Mouse (Mus musculus) central nervous system, embryonic 14 days (tissue): ENCODE measurements around the gene Olfr143. TPM values are rescaled to one million over a fixed set of nuclear protein-coding genes. Genes with fewer than 3 reads are reported as not detected.

Experiments used
- polyA plus RNA-seq: library from polyadenylated mRNA; depleted of rRNA; stranded (reverse); fragments of >200 nt; gene quantifications from 2 replicates; pipeline ENCODE4 v1.2.3, GENCODE M21; 2012; rRNA removed

Olfr143 gene
- polyA plus RNA-seq = not detected in 2 replicates

DNA sequence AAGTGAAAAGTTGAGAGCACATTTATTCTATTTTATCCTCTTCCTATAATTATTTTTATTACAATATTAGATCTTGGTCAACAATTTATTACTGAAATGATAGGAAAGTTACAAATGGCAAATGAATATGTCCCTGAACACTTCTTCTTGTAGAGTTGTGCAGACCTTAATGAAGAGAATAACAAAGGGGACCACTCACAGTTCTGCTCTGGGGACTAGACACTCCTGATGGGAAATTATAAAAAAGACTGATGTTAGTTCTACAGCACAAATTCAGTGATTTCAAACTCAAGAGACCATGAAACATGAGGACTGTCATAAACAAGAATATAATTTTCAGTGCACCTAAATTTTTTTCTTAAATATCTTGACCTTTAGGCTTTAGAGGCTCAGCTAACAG lies at the start of gene Olfr143:
Olfr143 (plus strand) TSS at position 301 of the 400 bp plus-strand sequence.

DNA sequence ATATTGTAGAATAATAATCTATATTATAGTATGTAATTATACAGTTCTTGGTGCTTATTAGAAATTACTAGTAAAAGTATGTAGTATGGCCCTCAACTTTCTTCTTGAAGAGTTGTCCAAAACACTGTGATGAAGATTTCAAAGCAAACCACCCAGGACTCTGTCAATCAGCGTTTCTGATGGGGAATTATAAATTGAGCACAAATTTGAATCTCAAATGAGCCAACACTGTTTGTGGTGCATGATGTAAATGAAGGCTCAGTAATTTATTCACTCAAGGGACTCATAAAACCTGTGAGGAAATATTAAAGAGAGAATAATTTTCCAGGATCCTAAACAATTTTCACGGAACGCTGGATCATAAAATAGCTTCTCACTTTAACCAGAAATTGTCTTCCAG lies 44.5 kb upstream of the Olfr143 start, which contains the start of gene Olfr893:
Olfr893 (plus strand) TSS at position 301 of the 400 bp plus-strand sequence.

GRCm38 (mm10) chr9:38217755-38218154 lies 34.8 kb upstream of the Olfr143 start, which contains the start of gene Olfr894:
TSS of gene Olfr894 (plus strand) at chr9:38218055.

DNA sequence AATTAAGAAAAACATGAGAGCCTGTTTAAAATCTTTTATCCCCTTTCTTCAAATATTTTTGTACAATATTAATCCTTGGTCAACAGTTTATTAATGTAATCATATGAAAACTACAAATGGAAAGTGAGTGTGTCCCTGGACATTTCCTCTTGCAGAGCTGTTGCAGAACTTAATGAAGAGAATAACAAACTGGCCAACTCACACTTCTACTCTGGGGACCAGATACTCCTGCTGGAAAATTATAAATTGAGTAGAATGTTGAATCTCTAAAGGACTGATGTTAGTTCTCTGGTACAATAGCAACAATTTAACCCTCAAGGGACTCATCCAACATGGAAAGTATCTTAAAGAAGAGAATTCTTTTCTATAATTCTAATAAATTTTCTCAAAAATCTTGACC lies 15.0 kb downstream of the Olfr143 start, which contains the start of gene Olfr895:
Olfr895 (plus strand) TSS at position 301 of the 400 bp plus-strand sequence.

DNA sequence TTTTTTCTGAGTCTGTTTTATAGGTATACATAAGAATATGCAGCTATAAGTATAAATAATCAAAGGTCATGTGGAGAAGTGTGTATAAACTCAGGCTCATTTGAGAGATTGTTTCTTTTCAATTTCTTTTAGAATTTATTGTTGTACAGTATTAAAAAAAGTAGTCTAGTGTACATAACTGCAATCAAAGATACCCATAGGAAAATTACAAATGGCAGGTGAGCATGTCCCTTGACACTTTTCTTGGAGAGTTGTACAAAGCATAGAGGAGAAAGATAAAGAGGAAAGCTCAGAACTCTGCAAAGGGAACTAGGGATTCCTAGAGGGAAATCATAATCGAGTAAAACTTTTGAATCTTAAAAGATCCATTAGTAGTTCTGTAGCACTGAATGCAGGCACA lies 38.2 kb downstream of the Olfr143 start, which contains the start of gene Olfr896-ps1:
Olfr896-ps1 (plus strand) TSS at position 301 of the 400 bp plus-strand sequence.

Other genes with a start within 250 kb of the Olfr143 start
- not detected in 2 replicates for gene Olfr883, start 227.0 kb upstream of the Olfr143 start, polyA plus RNA-seq
- not detected in 2 replicates for gene Olfr884, start 206.2 kb upstream of the Olfr143 start, polyA plus RNA-seq
- not detected in 2 replicates for gene Olfr885, start 191.5 kb upstream of the Olfr143 start, polyA plus RNA-seq
- gene Olfr887, start 168.7 kb upstream of the Olfr143 start, polyA plus RNA-seq = not detected in 2 replicates
- not detected in 2 replicates for gene Olfr888, start 144.6 kb upstream of the Olfr143 start, polyA plus RNA-seq
- not detected in 2 replicates for gene Olfr889, start 137.6 kb upstream of the Olfr143 start, polyA plus RNA-seq
- not detected in 2 replicates for gene Olfr890, start 110.3 kb upstream of the Olfr143 start, polyA plus RNA-seq
- gene Olfr891, start 72.0 kb upstream of the Olfr143 start, polyA plus RNA-seq = not detected in 2 replicates
- not detected in 2 replicates for gene Olfr893, start 44.4 kb upstream of the Olfr143 start, polyA plus RNA-seq
- not detected in 2 replicates for gene Olfr894, start 34.7 kb upstream of the Olfr143 start, polyA plus RNA-seq
- not detected in 2 replicates for gene Olfr895, start 15.1 kb downstream of the Olfr143 start, polyA plus RNA-seq
- not detected in 2 replicates for gene Olfr896-ps1, start 38.3 kb downstream of the Olfr143 start, polyA plus RNA-seq
- gene Olfr25, start 76.3 kb downstream of the Olfr143 start, polyA plus RNA-seq = not detected in 2 replicates
- not detected in 2 replicates for gene Olfr898, start 95.6 kb downstream of the Olfr143 start, polyA plus RNA-seq
- gene Olfr250, start 114.1 kb downstream of the Olfr143 start, polyA plus RNA-seq = not detected in 2 replicates
- gene Olfr251, start 124.3 kb downstream of the Olfr143 start, polyA plus RNA-seq = not detected in 2 replicates
- not detected in 2 replicates for gene Olfr147, start 148.9 kb downstream of the Olfr143 start, polyA plus RNA-seq
- gene Olfr901, start 176.7 kb downstream of the Olfr143 start, polyA plus RNA-seq = not detected in 2 replicates
- gene Olfr902, start 194.9 kb downstream of the Olfr143 start, polyA plus RNA-seq = not detected in 2 replicates
- gene Olfr904, start 210.4 kb downstream of the Olfr143 start, polyA plus RNA-seq = not detected in 2 replicates
- gene Olfr905, start 218.3 kb downstream of the Olfr143 start, polyA plus RNA-seq = not detected in 2 replicates
- not detected in 2 replicates for gene Olfr906, start 234.3 kb downstream of the Olfr143 start, polyA plus RNA-seq
- gene Olfr907, start 243.0 kb downstream of the Olfr143 start, polyA plus RNA-seq = not detected in 2 replicates